Mouse (Mus musculus) spleen, adult 18-20 months (tissue): ENCODE results near the gene Rab38.

Experiments used
- DNase-seq, 2 experiments: peaks; one replicate each; pipeline ENCODE4 v3.0.0; 2022; ENCODE audit warnings: mixed read lengths in 2 of 2

Rab38 gene

DNA sequence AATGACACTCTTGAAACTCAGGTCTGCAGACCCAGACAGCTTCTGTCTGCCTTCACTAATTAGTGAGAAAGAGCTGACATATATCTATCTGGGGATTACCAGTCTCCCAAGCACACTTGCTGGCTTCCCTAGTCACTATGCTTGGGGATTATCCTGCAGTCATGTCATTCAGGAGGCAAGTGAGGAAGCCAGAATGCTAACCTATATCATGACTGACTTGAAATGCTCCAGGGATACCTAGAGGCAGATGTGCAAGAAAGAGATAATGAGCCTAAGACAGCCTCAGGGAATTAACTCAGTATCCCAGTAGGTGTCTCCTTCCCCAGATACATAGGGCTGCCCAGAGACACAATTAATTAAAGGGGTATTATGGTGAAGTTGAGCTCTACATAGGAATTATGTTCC is 106.1 kb downstream of the Rab38 start:
- DNase-seq = no peak

- no peak for DNase-seq
Measured at GRCm38 (mm10) chr7:88536743-88537142, 106.7 kb downstream of the Rab38 start.
